8 mouse cellular contexts compared by ENCODE assay signal in the genomic region with DNA sequence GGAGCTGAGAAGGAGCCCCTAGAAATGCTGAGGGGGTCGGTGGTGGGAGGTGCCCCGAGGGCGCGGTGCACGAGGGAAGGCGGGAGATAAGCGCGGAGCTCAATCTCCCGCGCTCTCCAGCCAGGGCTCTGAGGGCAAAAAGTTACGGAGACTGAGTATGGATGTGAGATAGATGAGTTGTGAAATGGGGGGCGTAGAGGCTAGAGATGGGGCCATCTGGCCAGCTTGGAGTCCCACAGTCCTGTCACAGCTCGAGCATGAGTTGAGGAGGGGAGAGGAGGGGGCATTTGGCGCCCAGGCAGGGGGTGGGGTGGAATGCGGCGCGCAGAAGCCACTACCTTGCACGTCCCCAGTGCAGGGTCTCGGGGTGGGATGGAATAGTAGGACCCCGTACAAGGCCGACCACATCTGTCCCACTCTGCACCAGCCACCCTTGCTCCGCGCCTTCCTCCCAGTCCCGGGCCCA. TPM values are rescaled to one million over a fixed set of nuclear protein-coding genes. Genes with fewer than 3 reads are reported as not detected.
DNase-seq lines count a peak whose midpoint lies in the region; ATAC-seq and TF ChIP-seq lines count a peak whose summit lies in the region.

No protein-coding gene starts in this region.

- H3K36me3 ChIP-seq in forebrain, embryonic 13.5 days (ENCODE audit: poor library complexity, severe bottlenecking) = peaks cover 26% of the 10 kb centered on the region
- H3K36me3 ChIP-seq in limb, embryonic 15.5 days = peaks cover 24% of the 10 kb centered on the region

- WGBS in forebrain, embryonic 13.5 days = under 1% methylated on average over 24 of the region's 24 CpGs
- WGBS in limb, embryonic 15.5 days = under 1% methylated on average over 22 of the region's 24 CpGs

- H3K27ac ChIP-seq in layer of hippocampus, adult 2 months = no peak overlapping the region
- H3K27ac ChIP-seq in bone marrow macrophage, adult 2 months (ENCODE audit: insufficient read depth, low read depth, low read length) = peak overlapping the region; percentile 72
- peak overlapping the region; percentile 75 for H3K27ac ChIP-seq in forebrain, embryonic 13.5 days
- peak overlapping the region; percentile 67 for H3K27ac ChIP-seq in limb, embryonic 15.5 days

- H3K4me1 ChIP-seq in bone marrow macrophage, adult 2 months (ENCODE audit: control insufficient read depth, insufficient read depth, low read length) = peaks cover 20% of the 10 kb centered on the region
- H3K4me1 ChIP-seq in forebrain, embryonic 13.5 days = peaks cover 50% of the 10 kb centered on the region
- peaks cover 21% of the 10 kb centered on the region for H3K4me1 ChIP-seq in limb, embryonic 15.5 days

- no peaks in the 10 kb centered on the region for H3K9me3 ChIP-seq in forebrain, embryonic 13.5 days (replicated peaks)
- H3K9me3 ChIP-seq in limb, embryonic 15.5 days = no peaks in the 10 kb centered on the region

- no peak for TF ChIP-seq CTCF in layer of hippocampus, adult 2 months (conservative IDR thresholded peaks at IDR 0.05)
- TF ChIP-seq CTCF in bone marrow macrophage, adult 2 months (IDR thresholded peaks at IDR 0.05; ENCODE audit: low read depth, low read length) = no peak

- H3K27me3 ChIP-seq in forebrain, embryonic 13.5 days = no peaks in the 10 kb centered on the region
- no peaks in the 10 kb centered on the region for H3K27me3 ChIP-seq in limb, embryonic 15.5 days

- H3K4me2 ChIP-seq in forebrain, embryonic 13.5 days = peak overlapping the region; percentile 92
- peak overlapping the region; percentile 89 for H3K4me2 ChIP-seq in limb, embryonic 15.5 days

- peak overlapping the region; percentile 71 for H3K9ac ChIP-seq in forebrain, embryonic 13.5 days
- H3K9ac ChIP-seq in limb, embryonic 15.5 days = peak overlapping the region; percentile 57

- H3K4me3 ChIP-seq in layer of hippocampus, adult 2 months = peak overlapping the region; percentile 87
- H3K4me3 ChIP-seq in bone marrow macrophage, adult 2 months (ENCODE audit: insufficient read depth, low read length) = peak overlapping the region; percentile 95
- peak overlapping the region; percentile 58 for H3K4me3 ChIP-seq in forebrain, embryonic 13.5 days
- peak overlapping the region; percentile 81 for H3K4me3 ChIP-seq in limb, embryonic 15.5 days

- peak; percentile 31 for ATAC-seq in forebrain, embryonic 13.5 days
- no peak for ATAC-seq in limb, embryonic 15.5 days (ENCODE audit: insufficient number of reproducible peaks, low FRiP score, low TSS enrichment, low read depth)

- no peak for DNase-seq in layer of hippocampus, adult 2 months (ENCODE audit: low spot score in 2 of 2)
- no peak for DNase-seq in layer of hippocampus, postnatal 36 days
- peak; percentile 42 for DNase-seq in retina, postnatal 1 day
- DNase-seq in Muller cell, postnatal 12 days (ENCODE audit: inconsistent ontology term) = no peak
- DNase-seq in layer of hippocampus, adult 18-20 months (ENCODE audit: low spot score in 2 of 2) = no peak

- no peak for TF ChIP-seq POLR2A in bone marrow macrophage, adult 2 months (IDR thresholded peaks at IDR 0.05; ENCODE audit: borderline replicate concordance, low read depth, low read length)

RNA-seq across cellular contexts. Expression of a gene that starts 0.7 kb away (rescaled TPM):
- total RNA-seq in layer of hippocampus, adult 2 months (2021) = 1 to 10 TPM in 1 of 2 experiments, under 1 TPM in 1; 0.83 to 1.1 TPM
- total RNA-seq in layer of hippocampus, postnatal 36 days (2021) = 1 to 10 TPM; 1.3 to 1.5 TPM
- 23.1 and 26.2 TPM in 2 replicates for polyA plus RNA-seq in bone marrow macrophage, adult 2 months (2012; ENCODE audit: insufficient read depth, insufficient read length, missing spikeins)
- 74.9 and 76.8 TPM in 2 replicates for polyA plus RNA-seq in forebrain, embryonic 13.5 days (2015; fragmentation: Nextera tagmentation; extraction: Ambion mirVana)
- 51.6 and 55.6 TPM in 2 replicates for polyA plus RNA-seq in limb, embryonic 15.5 days (2015; fragmentation: Nextera tagmentation; extraction: Ambion mirVana)
- total RNA-seq in layer of hippocampus, adult 18-20 months (2021) = 1 to 10 TPM in 1 of 2 experiments, under 1 TPM in 1; 0.89 to 1.6 TPM

RNA-seq across cellular contexts. Expression of a gene that starts 19.0 kb away (rescaled TPM):
- total RNA-seq in layer of hippocampus, adult 2 months (2021) = 10 to 100 TPM; 10.6 to 12.0 TPM
- 10 to 100 TPM in 1 of 2 experiments, 1 to 10 TPM in 1; 9.7 to 14.8 TPM for total RNA-seq in layer of hippocampus, postnatal 36 days (2021)
- 14.4 and 16.4 TPM in 2 replicates for polyA plus RNA-seq in bone marrow macrophage, adult 2 months (2012; ENCODE audit: insufficient read depth, insufficient read length, missing spikeins)
- 10.9 and 12.3 TPM in 2 replicates for polyA plus RNA-seq in forebrain, embryonic 13.5 days (2015; fragmentation: Nextera tagmentation; extraction: Ambion mirVana)
- 13.9 and 15.1 TPM in 2 replicates for polyA plus RNA-seq in limb, embryonic 15.5 days (2015; fragmentation: Nextera tagmentation; extraction: Ambion mirVana)
- 10 to 100 TPM; 11.4 to 11.5 TPM for total RNA-seq in layer of hippocampus, adult 18-20 months (2021)
